Mouse (Mus musculus) mammary gland, adult 2 months (tissue): ENCODE data around the gene Gm11596. TPM values are rescaled to one million over a fixed set of nuclear protein-coding genes. Genes with fewer than 3 reads are reported as not detected.

Experiments used
- polyA plus RNA-seq: library from polyadenylated mRNA; depleted of rRNA; stranded (reverse); fragments of >200 nt; gene quantifications from 2 replicates; pipeline ENCODE4 v1.2.3, GENCODE M21; 2012; ENCODE audit warnings: low replicate concordance; rRNA removed

Gm11596 gene
- not detected in 2 replicates for polyA plus RNA-seq

DNA sequence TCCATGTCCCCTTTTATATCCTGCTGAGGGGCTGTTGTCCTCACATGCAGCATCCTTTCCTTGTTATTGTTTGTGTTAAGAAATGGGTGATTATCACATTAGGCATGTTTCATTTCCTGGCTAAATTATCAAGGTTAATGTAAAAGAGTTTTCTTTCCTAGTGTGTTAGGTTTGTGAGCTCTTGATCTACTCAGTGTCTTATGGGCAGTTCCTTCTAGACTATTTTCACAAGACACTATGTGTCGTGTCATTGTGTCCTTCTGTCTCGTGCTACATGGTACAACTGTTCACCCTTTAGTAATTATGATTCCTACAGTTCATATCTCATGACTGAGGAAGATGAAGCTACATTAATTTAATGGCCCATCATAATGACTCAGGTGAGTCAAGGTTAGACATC is at the start of gene Gm11596:
TSS of gene Gm11596 (minus strand) at position 101 of the 400 bp plus-strand sequence.

DNA sequence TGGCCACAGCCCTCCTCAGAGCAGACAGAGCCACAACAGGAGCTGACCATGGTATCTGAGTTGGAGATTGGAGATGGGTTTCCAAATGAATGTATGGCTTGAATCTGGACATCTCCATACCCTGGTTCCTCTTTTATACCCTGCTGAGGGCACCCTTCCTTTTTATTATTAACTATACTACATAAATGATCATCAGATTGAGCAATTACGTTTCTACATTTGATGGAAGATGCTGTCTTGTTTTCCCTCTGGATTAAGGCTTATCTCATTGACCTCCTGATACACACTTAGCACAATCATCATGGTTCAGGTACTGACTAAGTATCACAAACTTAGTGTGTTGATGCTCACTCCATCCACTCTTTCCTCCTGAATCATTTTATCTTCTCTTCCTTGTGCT is 44.7 kb upstream of the Gm11596 start, which contains the start of gene 2300003K06Rik:
TSS of gene 2300003K06Rik (minus strand) at position 101 of the 400 bp plus-strand sequence.

DNA sequence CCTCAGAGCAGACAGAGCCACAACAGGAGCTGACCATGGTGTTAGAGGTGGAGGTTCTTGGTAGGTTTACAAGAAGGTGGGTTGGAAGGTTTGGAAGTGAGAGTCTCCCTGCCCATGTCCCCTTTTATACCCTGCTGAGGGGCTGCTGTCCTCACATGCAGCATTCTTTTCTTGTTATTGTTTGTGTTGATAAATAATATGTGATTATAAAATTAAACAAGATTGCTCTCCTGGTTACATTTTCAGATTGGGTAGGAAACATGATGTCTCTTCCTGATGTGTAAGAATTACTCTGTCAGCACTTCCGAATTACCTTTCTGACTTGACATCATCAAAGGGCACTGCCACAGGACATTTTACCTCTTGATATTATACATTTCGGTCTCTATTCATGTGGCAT is 22.3 kb upstream of the Gm11596 start, which contains the start of gene Gm11564:
TSS of gene Gm11564 (minus strand) at position 101 of the 400 bp plus-strand sequence.

DNA sequence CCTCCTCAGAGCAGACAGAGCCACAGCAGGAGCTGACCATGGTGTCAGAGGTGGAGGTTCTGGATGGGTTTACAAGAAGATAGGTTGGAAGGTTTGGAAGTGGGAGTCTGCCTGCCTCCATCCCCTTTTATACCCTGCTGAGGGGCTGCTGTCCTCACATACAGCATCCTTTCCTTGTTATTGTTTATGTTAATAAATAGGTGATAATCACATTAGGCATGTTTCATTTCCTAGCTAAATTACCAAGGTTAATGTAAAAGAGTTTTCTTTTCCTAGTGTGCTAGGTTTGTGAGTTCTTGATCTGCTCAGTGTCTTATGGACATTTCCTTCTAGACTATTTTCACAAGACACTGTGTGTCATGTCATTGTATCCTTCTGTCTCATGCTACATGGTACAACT is 16.5 kb upstream of the Gm11596 start, which contains the start of gene Krtap4-13:
TSS of gene Krtap4-13 (minus strand) at position 101 of the 400 bp plus-strand sequence.

DNA sequence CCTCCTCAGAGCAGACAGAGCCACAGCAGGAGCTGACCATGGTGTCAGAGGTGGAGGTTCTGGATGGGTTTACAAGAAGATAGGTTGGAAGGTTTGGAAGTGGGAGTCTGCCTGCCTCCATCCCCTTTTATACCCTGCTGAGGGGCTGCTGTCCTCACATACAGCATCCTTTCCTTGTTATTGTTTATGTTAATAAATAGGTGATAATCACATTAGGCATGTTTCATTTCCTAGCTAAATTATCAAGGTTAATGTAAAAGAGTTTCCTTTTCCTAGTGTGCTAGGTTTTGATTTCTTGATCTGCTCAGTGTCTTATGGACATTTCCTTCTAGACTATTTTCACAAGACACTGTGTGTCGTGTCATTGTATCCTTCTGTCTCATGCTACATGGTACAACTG is 11.1 kb upstream of the Gm11596 start, which contains the start of gene Gm11554:
TSS of gene Gm11554 (minus strand) at position 101 of the 400 bp plus-strand sequence.

DNA sequence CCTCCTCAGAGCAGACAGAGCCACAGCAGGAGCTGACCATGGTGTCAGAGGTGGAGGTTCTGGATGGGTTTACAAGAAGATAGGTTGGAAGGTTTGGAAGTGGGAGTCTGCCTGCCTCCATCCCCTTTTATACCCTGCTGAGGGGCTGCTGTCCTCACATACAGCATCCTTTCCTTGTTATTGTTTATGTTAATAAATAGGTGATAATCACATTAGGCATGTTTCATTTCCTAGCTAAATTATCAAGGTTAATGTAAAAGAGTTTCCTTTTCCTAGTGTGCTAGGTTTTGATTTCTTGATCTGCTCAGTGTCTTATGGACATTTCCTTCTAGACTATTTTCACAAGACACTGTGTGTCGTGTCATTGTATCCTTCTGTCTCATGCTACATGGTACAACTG is 5.6 kb upstream of the Gm11596 start, which contains the start of gene Gm11569:
TSS of gene Gm11569 (minus strand) at position 101 of the 400 bp plus-strand sequence.

DNA sequence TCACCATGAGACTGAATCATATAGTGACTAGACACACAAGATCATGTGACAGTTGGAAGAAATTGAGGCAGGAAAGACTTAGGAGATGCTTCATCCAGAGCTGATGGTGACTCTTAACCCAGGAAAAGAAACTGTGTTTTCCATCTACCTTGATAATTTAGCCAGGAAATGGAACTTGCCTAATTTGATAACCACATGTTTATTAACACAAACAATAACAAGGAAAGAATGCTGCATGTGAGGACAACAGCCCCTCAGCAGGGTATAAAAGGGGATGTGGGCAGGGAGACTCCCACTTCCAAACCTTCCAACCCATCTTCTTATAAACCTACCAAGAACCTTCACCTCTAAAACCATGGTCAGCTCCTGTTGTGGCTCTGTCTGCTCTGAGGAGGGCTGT is 8.4 kb downstream of the Gm11596 start, which contains the start of gene Krtap4-9:
TSS of gene Krtap4-9 (plus strand) at position 301 of the 400 bp plus-strand sequence.

DNA sequence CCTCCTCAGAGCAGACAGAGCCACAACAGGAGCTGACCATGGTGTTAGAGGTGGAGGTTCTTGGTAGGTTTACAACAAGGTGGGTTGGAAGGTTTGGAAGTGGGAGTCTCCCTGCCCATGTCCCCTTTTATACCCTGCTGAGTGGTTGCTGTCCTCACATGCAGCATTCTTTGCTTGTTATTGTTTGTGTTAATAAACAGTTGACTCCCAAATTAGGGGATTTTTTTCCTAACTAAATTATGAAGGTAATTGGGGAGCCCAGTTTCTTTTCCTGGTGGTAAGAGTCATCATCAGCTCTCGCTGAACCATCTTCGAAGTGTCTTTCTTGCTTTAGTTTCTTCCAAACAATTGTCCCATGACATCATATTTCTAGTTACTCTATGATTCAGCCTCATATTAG is 12.7 kb downstream of the Gm11596 start, which contains the start of gene Krtap4-8:
TSS of gene Krtap4-8 (minus strand) at position 101 of the 400 bp plus-strand sequence.

DNA sequence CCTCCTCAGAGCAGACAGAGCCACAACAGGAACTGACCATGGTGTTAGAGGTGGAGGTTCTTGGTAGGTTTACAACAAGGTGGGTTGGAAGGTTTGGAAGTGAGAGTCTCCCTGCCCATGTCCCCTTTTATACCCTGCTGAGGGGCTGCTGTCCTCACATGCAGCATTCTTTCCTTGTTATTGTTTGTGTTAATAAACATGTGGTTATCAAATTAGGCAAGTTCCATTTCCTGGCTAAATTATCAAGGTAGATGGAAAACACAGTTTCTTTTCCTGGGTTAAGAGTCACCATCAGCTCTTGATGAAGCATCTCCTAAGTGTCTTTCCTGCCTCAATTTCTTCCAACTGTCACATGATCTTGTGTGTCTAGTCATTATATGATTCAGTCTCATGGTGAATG is 20.5 kb downstream of the Gm11596 start, which contains the start of gene Gm11595:
TSS of gene Gm11595 (minus strand) at position 101 of the 400 bp plus-strand sequence.

Other genes with a start within 250 kb of the Gm11596 start
- gene Krtap3-3, start 242.6 kb downstream of the Gm11596 start, polyA plus RNA-seq: not detected in 2 replicates
- gene Krtap3-2, start 236.6 kb downstream of the Gm11596 start, polyA plus RNA-seq: 0.43 and 2.2 TPM in 2 replicates
- gene Gm11939, start 234.0 kb downstream of the Gm11596 start, polyA plus RNA-seq: not detected in 2 replicates
- gene Krtap3-1, start 226.8 kb downstream of the Gm11596 start, polyA plus RNA-seq: not detected in 2 replicates
- gene Krtap1-5, start 212.5 kb downstream of the Gm11596 start, polyA plus RNA-seq: not detected in 2 replicates
- not detected in 2 replicates for gene Krtap1-4, start 209.8 kb downstream of the Gm11596 start, polyA plus RNA-seq
- not detected in 2 replicates for gene Krtap1-3, start 202.1 kb downstream of the Gm11596 start, polyA plus RNA-seq
- not detected in 2 replicates for gene Krtap9-3, start 195.4 kb downstream of the Gm11596 start, polyA plus RNA-seq
- gene Gm11938, start 190.2 kb downstream of the Gm11596 start, polyA plus RNA-seq: not detected in 2 replicates
- gene Gm11937, start 183.3 kb downstream of the Gm11596 start, polyA plus RNA-seq: not detected in 2 replicates
- not detected in 2 replicates for gene Krtap2-4, start 178.6 kb downstream of the Gm11596 start, polyA plus RNA-seq
- not detected in 2 replicates for gene Gm11562, start 173.0 kb downstream of the Gm11596 start, polyA plus RNA-seq
- gene Krtap4-1, start 165.2 kb downstream of the Gm11596 start, polyA plus RNA-seq: not detected in 2 replicates
- gene Krtap4-2, start 158.4 kb downstream of the Gm11596 start, polyA plus RNA-seq: not detected in 2 replicates
- gene Krtap4-7, start 149.4 kb downstream of the Gm11596 start, polyA plus RNA-seq: not detected in 2 replicates
- gene Gm11555, start 143.2 kb downstream of the Gm11596 start, polyA plus RNA-seq: not detected in 2 replicates
- gene Gm11563, start 134.5 kb downstream of the Gm11596 start, polyA plus RNA-seq: not detected in 2 replicates
- gene Krtap4-6, start 127.5 kb downstream of the Gm11596 start, polyA plus RNA-seq: not detected in 2 replicates
- not detected in 2 replicates for gene Gm14190, start 102.7 kb downstream of the Gm11596 start, polyA plus RNA-seq
- not detected in 2 replicates for gene Gm14180, start 59.2 kb downstream of the Gm11596 start, polyA plus RNA-seq
- gene Gm11595, start 20.6 kb downstream of the Gm11596 start, polyA plus RNA-seq: not detected in 2 replicates
- gene Krtap4-8, start 12.8 kb downstream of the Gm11596 start, polyA plus RNA-seq: not detected in 2 replicates
- gene Krtap4-9, start 8.3 kb downstream of the Gm11596 start, polyA plus RNA-seq: not detected in 2 replicates
- not detected in 2 replicates for gene Gm11569, start 5.5 kb upstream of the Gm11596 start, polyA plus RNA-seq
- gene Gm11554, start 11.0 kb upstream of the Gm11596 start, polyA plus RNA-seq: not detected in 2 replicates
- not detected in 2 replicates for gene Krtap4-13, start 16.4 kb upstream of the Gm11596 start, polyA plus RNA-seq
- not detected in 2 replicates for gene Gm11564, start 22.2 kb upstream of the Gm11596 start, polyA plus RNA-seq
- gene 2300003K06Rik, start 44.6 kb upstream of the Gm11596 start, polyA plus RNA-seq: not detected in 2 replicates
- gene Krtap4-16, start 58.1 kb upstream of the Gm11596 start, polyA plus RNA-seq: not detected in 2 replicates
- gene Gm11568, start 64.5 kb upstream of the Gm11596 start, polyA plus RNA-seq: not detected in 2 replicates
- not detected in 2 replicates for gene Gm11559, start 71.0 kb upstream of the Gm11596 start, polyA plus RNA-seq
- not detected in 2 replicates for gene Krtap9-1, start 79.9 kb upstream of the Gm11596 start, polyA plus RNA-seq
- not detected in 2 replicates for gene Gm11567, start 85.7 kb upstream of the Gm11596 start, polyA plus RNA-seq
- not detected in 2 replicates for gene Krtap31-1, start 114.5 kb upstream of the Gm11596 start, polyA plus RNA-seq
- not detected in 2 replicates for gene Gm11565, start 121.3 kb upstream of the Gm11596 start, polyA plus RNA-seq
- not detected in 2 replicates for gene Krtap31-2, start 142.8 kb upstream of the Gm11596 start, polyA plus RNA-seq
- gene Krtap9-5, start 155.0 kb upstream of the Gm11596 start, polyA plus RNA-seq: not detected in 2 replicates
- not detected in 2 replicates for gene Krtap29-1, start 185.6 kb upstream of the Gm11596 start, polyA plus RNA-seq
- not detected in 2 replicates for gene Krtap16-1, start 193.1 kb upstream of the Gm11596 start, polyA plus RNA-seq
- gene Krtap17-1, start 200.5 kb upstream of the Gm11596 start, polyA plus RNA-seq: not detected in 2 replicates
- not detected in 2 replicates for gene Krt33a, start 222.7 kb upstream of the Gm11596 start, polyA plus RNA-seq
- not detected in 2 replicates for gene Krt33b, start 236.4 kb upstream of the Gm11596 start, polyA plus RNA-seq
- gene Krt34, start 248.1 kb upstream of the Gm11596 start, polyA plus RNA-seq: not detected in 2 replicates